Mouse (Mus musculus): ENCODE results near the gene Fat4.

DNA sequence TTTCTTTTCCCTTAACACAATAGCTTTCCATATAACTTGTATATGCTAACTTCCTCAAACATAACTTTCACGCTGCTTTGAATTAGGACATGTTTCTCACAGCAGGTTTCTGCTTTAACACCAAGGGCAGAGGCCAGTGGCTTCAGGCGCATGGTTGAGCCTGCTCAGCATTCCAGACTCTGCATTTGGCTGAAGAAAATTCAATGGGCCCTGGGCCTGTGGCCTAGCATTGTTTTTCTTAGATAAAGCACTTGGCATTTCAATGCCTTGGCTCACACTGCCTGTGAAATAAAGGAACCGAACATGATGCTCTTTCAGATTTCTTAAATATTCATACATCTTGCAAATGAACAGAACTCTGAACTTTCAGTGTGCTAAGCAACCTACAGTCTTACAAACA, 52.8 kb downstream of the Fat4 start:
- TF ChIP-seq GATA1 (IDR thresholded peaks at IDR 0.05; ENCODE audit: low read length) (no peak), TAL1 (IDR thresholded peaks at IDR 0.05; ENCODE audit: low read length) (no peak)

All from erythroblast, embryonic 14.5 days (primary cell).